Mouse (Mus musculus): Measurements from ENCODE around the gene Fbf1.

GRCm38 (mm10) chr11:116174775-116175448, 6.9 kb upstream of the Fbf1 start:
- no peak for TF ChIP-seq CHD2 (IDR thresholded peaks at IDR 0.05; ENCODE audit: low read depth, low read length)
- no peak for TF ChIP-seq ZNF384 (IDR thresholded peaks at IDR 0.05; ENCODE audit: low read depth, low read length)

Measured in ES-E14 (cell line).